Mouse (Mus musculus): ENCODE results near the gene Ifih1. TPM values are rescaled to one million over a fixed set of nuclear protein-coding genes. Genes with fewer than 3 reads are reported as not detected.

Ifih1 gene
- 1.7 and 1.8 TPM in 2 replicates for polyA plus RNA-seq (2015; fragmentation: Nextera tagmentation; extraction: Ambion mirVana)

DNA sequence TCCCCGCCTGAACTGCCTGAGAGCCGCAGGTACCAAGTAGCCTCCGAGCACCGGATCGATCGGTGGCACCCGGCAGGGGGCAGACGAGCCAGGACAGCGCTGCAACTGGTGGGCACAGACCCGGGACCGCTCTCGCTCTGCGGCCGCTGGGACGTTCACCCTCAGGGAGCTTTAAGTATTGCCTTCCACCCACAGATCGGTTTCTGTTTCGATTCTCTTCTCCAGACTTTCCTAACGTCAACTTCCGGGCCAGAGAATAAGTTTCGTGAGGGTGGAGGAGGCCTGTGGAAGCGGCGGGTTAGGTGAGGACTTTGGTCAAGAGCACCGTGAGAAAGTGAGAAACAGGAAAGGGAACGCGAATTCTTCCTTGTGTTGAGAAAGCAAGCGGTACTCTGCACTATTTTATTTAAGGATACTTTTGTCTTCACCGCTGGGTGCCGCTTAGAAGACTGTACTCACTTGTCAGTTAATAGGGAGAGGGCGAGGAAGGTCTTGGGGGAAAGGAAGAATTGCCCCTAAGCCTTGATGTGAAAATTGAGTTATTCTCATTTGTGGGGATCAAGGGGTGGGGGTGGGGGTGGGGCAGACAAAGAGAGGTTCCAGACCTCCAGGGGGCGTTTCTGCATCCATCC is at the start of gene Ifih1:
Gene Ifih1, minus strand, starts transcription at position 242 of the 632 bp plus-strand sequence.
- Histone ChIP-seq H3K4me3 (peak within 1 kb of the TSS; percentile 42), H3K27ac (replicated peaks) (peak within 1 kb of the TSS; percentile 37), H3K4me1 (replicated peaks) (peaks cover 16% of the 10 kb centered on the region), H3K9me3 (no peaks in the 10 kb centered on the region), H3K27me3 (peaks cover 8% of the 10 kb centered on the region), H3K36me3 (no peaks in the 10 kb centered on the region), H3K9ac (peak within 1 kb of the TSS; percentile 34), H3K4me2 (peak within 1 kb of the TSS; percentile 76)
- WGBS: under 1% methylated on average over 30 of the region's 30 CpGs
- peak; percentile 82 for ATAC-seq (ENCODE audit: low FRiP score, low read depth)

DNA sequence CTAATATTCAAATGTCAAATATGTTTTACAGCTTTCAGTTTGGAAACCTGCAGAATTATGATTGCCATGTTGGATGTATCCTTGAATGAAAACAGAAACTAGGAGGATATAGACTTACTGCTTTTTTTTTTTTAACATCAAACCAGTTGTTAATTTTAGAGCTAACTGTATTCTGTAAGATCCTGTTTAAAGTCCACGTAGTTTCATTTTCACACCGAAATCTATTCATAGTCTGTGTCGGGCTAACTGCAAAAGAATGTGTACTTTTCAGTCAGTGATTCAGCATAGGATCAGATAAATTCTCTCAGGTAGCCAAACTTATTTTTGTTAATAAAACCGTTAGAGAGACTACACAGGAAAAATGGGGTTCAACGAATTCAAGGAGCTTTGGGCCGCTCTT is 39.9 kb upstream of the Ifih1 start:
- WGBS: 91% methylated on average over 6 of the region's 6 CpGs
- H3K4me1 ChIP-seq (replicated peaks): no peaks in the 10 kb centered on the region
- no peak overlapping the region for H3K27ac ChIP-seq (replicated peaks)
- no peak overlapping the region for H3K9ac ChIP-seq
- H3K9me3 ChIP-seq: no peaks in the 10 kb centered on the region
- no peak overlapping the region for H3K4me2 ChIP-seq
- H3K36me3 ChIP-seq: no peaks in the 10 kb centered on the region
- ATAC-seq (ENCODE audit: low FRiP score, low read depth): no peak
- H3K27me3 ChIP-seq: no peaks in the 10 kb centered on the region
- H3K4me3 ChIP-seq: no peak overlapping the region

GRCm38 (mm10) chr2:62684989-62685595 is 39.0 kb upstream of the Ifih1 start:
- no peak overlapping the region for H3K9ac ChIP-seq
- H3K9me3 ChIP-seq: no peaks in the 10 kb centered on the region
- ATAC-seq (ENCODE audit: low FRiP score, low read depth): no peak
- H3K4me1 ChIP-seq (replicated peaks): no peaks in the 10 kb centered on the region
- H3K36me3 ChIP-seq: no peaks in the 10 kb centered on the region
- 65% methylated on average over 3 of the region's 3 CpGs for WGBS
- H3K27ac ChIP-seq (replicated peaks): no peak overlapping the region
- no peaks in the 10 kb centered on the region for H3K27me3 ChIP-seq
- no peak overlapping the region for H3K4me2 ChIP-seq
- no peak overlapping the region for H3K4me3 ChIP-seq

DNA sequence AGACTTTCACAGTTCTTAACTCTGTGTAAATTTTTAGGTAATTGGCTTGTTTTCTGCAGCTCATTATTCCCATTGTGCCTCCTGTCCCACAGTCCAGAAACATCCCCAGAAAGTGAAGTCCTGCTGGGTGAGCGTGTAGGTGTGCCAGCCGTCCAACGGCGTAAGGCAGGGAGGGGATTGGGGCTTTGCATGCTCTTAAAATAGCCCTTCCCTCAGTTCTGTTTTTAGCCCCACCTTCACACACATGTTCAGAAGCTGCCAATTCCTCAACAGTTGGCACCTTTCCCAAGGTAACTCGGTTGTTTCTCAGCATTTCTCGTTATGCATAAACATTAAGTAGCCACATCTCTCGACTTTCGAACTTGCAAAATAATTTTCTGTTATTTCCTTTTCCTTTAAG is 35.6 kb upstream of the Ifih1 start:
- Histone ChIP-seq H3K36me3 (no peaks in the 10 kb centered on the region), H3K27ac (replicated peaks) (no peak overlapping the region), H3K4me1 (replicated peaks) (no peaks in the 10 kb centered on the region), H3K4me2 (no peak overlapping the region), H3K9ac (no peak overlapping the region), H3K9me3 (no peaks in the 10 kb centered on the region), H3K4me3 (no peak overlapping the region), H3K27me3 (no peaks in the 10 kb centered on the region)
- WGBS: 71% methylated on average over 8 of the region's 8 CpGs
- ATAC-seq (ENCODE audit: low FRiP score, low read depth): no peak

DNA sequence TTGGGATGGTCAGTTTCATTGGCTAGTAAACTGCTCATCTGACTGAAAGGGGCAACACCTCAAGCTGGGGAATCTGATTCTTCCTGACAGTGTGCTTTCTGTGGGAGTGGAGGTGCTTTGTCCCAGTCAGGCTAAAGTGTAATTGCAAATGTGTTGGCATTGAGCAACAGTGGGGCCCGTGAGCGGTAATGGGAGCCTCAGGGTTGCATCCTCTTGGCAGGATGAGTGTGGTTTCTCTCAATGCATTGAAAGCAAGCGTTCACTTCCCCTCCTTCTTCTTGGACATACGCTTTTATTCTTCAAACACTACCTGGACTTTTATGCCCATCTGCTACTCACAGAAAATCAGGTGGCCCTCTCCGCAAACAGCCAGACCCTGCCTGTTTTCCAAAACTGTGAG is 26.7 kb upstream of the Ifih1 start:
- no peaks in the 10 kb centered on the region for H3K9me3 ChIP-seq
- H3K36me3 ChIP-seq: no peaks in the 10 kb centered on the region
- H3K27ac ChIP-seq (replicated peaks): no peak overlapping the region
- no peaks in the 10 kb centered on the region for H3K27me3 ChIP-seq
- no peak overlapping the region for H3K9ac ChIP-seq
- no peak overlapping the region for H3K4me3 ChIP-seq
- WGBS: 91% methylated on average over 5 of the region's 5 CpGs
- H3K4me2 ChIP-seq: no peak overlapping the region
- no peaks in the 10 kb centered on the region for H3K4me1 ChIP-seq (replicated peaks)
- no peak for ATAC-seq (ENCODE audit: low FRiP score, low read depth)

- H3K4me2 ChIP-seq: no peak overlapping the region
- no peak overlapping the region for H3K9ac ChIP-seq
- WGBS: 84% methylated on average over 4 of the region's 4 CpGs
Observed at GRCm38 (mm10) chr2:62670767-62671166, 24.7 kb upstream of the Ifih1 start.

GRCm38 (mm10) chr2:62670301-62670700 is 24.2 kb upstream of the Ifih1 start:
- WGBS: 88% methylated on average over 5 of the region's 5 CpGs
- Histone ChIP-seq H3K36me3 (no peaks in the 10 kb centered on the region), H3K27ac (replicated peaks) (no peak overlapping the region), H3K4me3 (no peak overlapping the region), H3K27me3 (no peaks in the 10 kb centered on the region), H3K4me2 (no peak overlapping the region), H3K9ac (no peak overlapping the region), H3K9me3 (no peaks in the 10 kb centered on the region), H3K4me1 (replicated peaks) (no peaks in the 10 kb centered on the region)
- no peak for ATAC-seq (ENCODE audit: low FRiP score, low read depth)

More at GRCm38 (mm10) chr2:62670767-62671166, 24.7 kb upstream of the Ifih1 start:
- H3K9me3 ChIP-seq: no peaks in the 10 kb centered on the region
- no peaks in the 10 kb centered on the region for H3K36me3 ChIP-seq
- H3K27ac ChIP-seq (replicated peaks): no peak overlapping the region
- no peaks in the 10 kb centered on the region for H3K4me1 ChIP-seq (replicated peaks)
- no peak overlapping the region for H3K4me3 ChIP-seq
- no peaks in the 10 kb centered on the region for H3K27me3 ChIP-seq
- no peak for ATAC-seq (ENCODE audit: low FRiP score, low read depth)

- no peaks in the 10 kb centered on the region for H3K9me3 ChIP-seq
- H3K4me3 ChIP-seq: no peak overlapping the region
- H3K4me2 ChIP-seq: no peak overlapping the region
- 0 out of 2 replicates have a peak, but pooled peaks cover 2% of the 10 kb centered on the region for H3K4me1 ChIP-seq (replicated peaks)
- ATAC-seq (ENCODE audit: low FRiP score, low read depth): no peak
- WGBS: 41% methylated on average over 3 of the region's 3 CpGs
- no peaks in the 10 kb centered on the region for H3K36me3 ChIP-seq
- no peak overlapping the region for H3K9ac ChIP-seq
- H3K27me3 ChIP-seq: no peaks in the 10 kb centered on the region
- H3K27ac ChIP-seq (replicated peaks): no peak overlapping the region
Observed at GRCm38 (mm10) chr2:62669848-62670247, 23.8 kb upstream of the Ifih1 start.

- no peak for ATAC-seq (ENCODE audit: low FRiP score, low read depth)
- Histone ChIP-seq H3K9me3 (no peaks in the 10 kb centered on the region), H3K4me1 (replicated peaks) (peaks cover 7% of the 10 kb centered on the region; the same call in 1 of the 2 replicates), H3K27me3 (peaks cover 3% of the 10 kb centered on the region; the same call in 1 of the 2 replicates), H3K9ac (no peak overlapping the region), H3K4me3 (no peak overlapping the region), H3K27ac (replicated peaks) (no peak overlapping the region), H3K36me3 (no peaks in the 10 kb centered on the region), H3K4me2 (no peak overlapping the region)
- WGBS: 53% methylated on average over 1 of the region's 1 CpGs
Observed at GRCm38 (mm10) chr2:62665536-62665935, 19.5 kb upstream of the Ifih1 start.

DNA sequence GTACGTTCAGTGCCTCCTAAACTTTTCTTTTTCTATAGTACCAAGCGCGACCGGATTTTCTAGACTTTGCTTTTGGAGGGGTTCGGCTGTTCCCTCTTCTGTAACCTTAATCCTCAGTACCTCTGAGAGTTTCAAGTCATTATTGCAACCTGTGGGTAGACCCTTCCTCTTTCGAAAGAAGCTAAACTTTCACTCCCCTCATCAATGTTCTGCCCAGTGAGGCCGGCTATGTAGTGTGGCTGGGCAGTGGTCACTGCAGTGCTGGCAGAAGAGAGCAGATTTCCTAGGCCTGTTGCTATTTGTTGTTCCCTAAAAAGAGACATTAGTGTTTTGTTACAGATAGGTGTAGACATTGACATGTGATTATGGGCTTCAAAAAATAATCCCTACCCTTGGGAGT is 18.8 kb upstream of the Ifih1 start:
- Histone ChIP-seq H3K4me2 (peak overlapping the region; percentile 98), H3K9me3 (no peaks in the 10 kb centered on the region), H3K36me3 (no peaks in the 10 kb centered on the region), H3K27ac (replicated peaks) (no peak overlapping the region), H3K27me3 (peaks cover 3% of the 10 kb centered on the region; the same call in 1 of the 2 replicates), H3K4me3 (peak overlapping the region; percentile 84; the same call in 1 of the 2 replicates), H3K9ac (no peak overlapping the region), H3K4me1 (replicated peaks) (peaks cover 7% of the 10 kb centered on the region; the same call in 1 of the 2 replicates)
- no peak for ATAC-seq (ENCODE audit: low FRiP score, low read depth)
- 71% methylated on average over 7 of the region's 7 CpGs for WGBS

- peaks cover 7% of the 10 kb centered on the region; the same call in 1 of the 2 replicates for H3K4me1 ChIP-seq (replicated peaks)
- no peaks in the 10 kb centered on the region for H3K36me3 ChIP-seq
- H3K9ac ChIP-seq: peak within 1 kb of the TSS; percentile 62
Observed at GRCm38 (mm10) chr2:62664135-62664670, 18.1 kb upstream of the Ifih1 start, which contains the start of gene Gca. Gene Gca, plus strand, starts transcription at chr2:62664285.

GRCm38 (mm10) chr2:62662560-62662959 is 16.5 kb upstream of the Ifih1 start:
- no peak overlapping the region for H3K9ac ChIP-seq
- peaks cover 3% of the 10 kb centered on the region; the same call in 1 of the 2 replicates for H3K27me3 ChIP-seq
- H3K4me3 ChIP-seq: no peak overlapping the region
- H3K4me2 ChIP-seq: no peak overlapping the region
- no peak overlapping the region for H3K27ac ChIP-seq (replicated peaks)
- ATAC-seq (ENCODE audit: low FRiP score, low read depth): no peak
- WGBS: 85% methylated on average over 3 of the region's 3 CpGs
- peaks cover 7% of the 10 kb centered on the region; the same call in 1 of the 2 replicates for H3K4me1 ChIP-seq (replicated peaks)
- no peaks in the 10 kb centered on the region for H3K36me3 ChIP-seq
- H3K9me3 ChIP-seq: no peaks in the 10 kb centered on the region

More at GRCm38 (mm10) chr2:62664135-62664670, 18.1 kb upstream of the Ifih1 start, which contains the start of gene Gca:
- ATAC-seq (ENCODE audit: low FRiP score, low read depth): peak; percentile 99
- Histone ChIP-seq H3K27ac (replicated peaks) (no peak within 1 kb of the TSS), H3K4me3 (peak within 1 kb of the TSS; percentile 84), H3K9me3 (no peaks in the 10 kb centered on the region), H3K4me2 (peak within 1 kb of the TSS; percentile 98), H3K27me3 (peaks cover 3% of the 10 kb centered on the region; the same call in 1 of the 2 replicates)
- under 1% methylated on average over 43 of the region's 43 CpGs for WGBS
